Mouse (Mus musculus) CD8-positive naive resting alpha-beta T cell, adult 57 days (primary cell): Measurements from ENCODE around the gene Etv3. TPM values are rescaled to one million over a fixed set of nuclear protein-coding genes. Genes with fewer than 3 reads are reported as not detected.

Source experiments
- total RNA-seq: library from RNA; stranded (reverse); gene quantifications from one replicate; pipeline ENCODE4 v1.2.4, GENCODE M21; 2023

Gene Etv3
- 74.3 TPM for total RNA-seq

GRCm38 (mm10) chr3:87525043-87525836 lies at the start of gene Etv3:
TSS of gene Etv3 (plus strand) at chr3:87525407.

Other genes starting within 250 kb of the Etv3 start
- 0.49 TPM for gene Cd5l, start 167.5 kb upstream of the Etv3 start, total RNA-seq
- 22.4 TPM for gene Fcrl1, start 149.0 kb upstream of the Etv3 start, total RNA-seq
- gene Fcrl5, start 89.6 kb upstream of the Etv3 start, total RNA-seq, result 4.1 TPM
- gene Arhgef11, start 92.2 kb downstream of the Etv3 start, total RNA-seq, result 24.3 TPM
- gene Lrrc71, start 223.2 kb downstream of the Etv3 start, total RNA-seq, result 0.12 TPM